Comparison of ENCODE assay signal across 8 mouse cellular contexts in the genomic region with DNA sequence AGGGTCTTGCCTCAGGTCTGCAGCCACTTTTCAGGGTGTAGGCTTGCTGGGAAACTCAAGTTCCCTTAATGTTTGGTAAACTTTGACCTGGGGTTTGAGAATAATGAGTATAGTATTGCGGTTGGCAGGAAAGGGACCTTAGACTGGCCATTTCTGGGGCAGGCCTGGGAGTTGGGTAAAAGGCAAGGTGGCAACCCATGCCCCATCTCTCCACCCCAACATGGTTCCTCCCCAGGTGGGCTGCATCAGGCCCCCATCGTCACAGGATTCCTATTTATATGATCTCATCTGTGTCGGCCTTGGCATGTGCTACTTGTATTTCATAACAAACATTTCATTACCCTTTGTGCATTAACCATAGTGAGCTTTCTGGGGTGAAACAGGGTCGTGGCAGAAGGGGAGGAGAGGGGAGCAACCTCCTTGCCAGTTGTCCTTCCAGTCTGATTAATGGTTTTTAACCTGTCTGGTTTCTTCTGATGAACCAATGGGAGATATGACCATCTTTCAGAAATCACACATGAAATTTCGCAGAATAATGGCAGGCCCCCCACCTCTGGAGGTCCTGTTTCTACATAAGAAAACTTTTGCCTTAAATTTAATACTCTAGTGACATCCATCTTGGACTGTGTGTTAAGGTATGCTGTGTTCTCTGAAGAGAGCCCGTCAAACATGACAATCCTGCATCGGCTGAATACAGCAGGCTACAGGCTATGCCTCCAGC. TPM values are rescaled to one million over a fixed set of nuclear protein-coding genes. Genes with fewer than 3 reads are reported as not detected.
DNase-seq lines count a peak whose midpoint lies in the region; ATAC-seq and TF ChIP-seq lines count a peak whose summit lies in the region.

No protein-coding gene starts in this region.

- H3K9ac ChIP-seq in forebrain, embryonic 14.5 days (ENCODE audit: low read length) = 0 out of 2 replicates have a peak overlapping the region, but pooled peaks have one; percentile 71
- H3K9ac ChIP-seq in neural tube, embryonic 11.5 days (ENCODE audit: low read length) = peak overlapping the region; percentile 92

- peak overlapping the region; percentile 71 for H3K4me3 ChIP-seq in kidney, adult 2 months (ENCODE audit: insufficient read depth, low read depth, low read length)
- peak overlapping the region; percentile 50; the same call in 1 of the 2 replicates for H3K4me3 ChIP-seq in forebrain, embryonic 14.5 days (ENCODE audit: low read depth, low read length)
- H3K4me3 ChIP-seq in neural tube, embryonic 11.5 days (ENCODE audit: low read depth, low read length) = peak overlapping the region; percentile 81

- H3K9me3 ChIP-seq in forebrain, embryonic 14.5 days (replicated peaks; ENCODE audit: control insufficient read depth, low read length) = no peaks in the 10 kb centered on the region
- no peaks in the 10 kb centered on the region for H3K9me3 ChIP-seq in neural tube, embryonic 11.5 days (ENCODE audit: control insufficient read depth, low read length)

- no peak for TF ChIP-seq POLR2A in kidney, adult 2 months (IDR thresholded peaks at IDR 0.05; ENCODE audit: low read depth, low read length)

- peak; percentile 43 for DNase-seq in kidney, adult 2 months
- DNase-seq in kidney, postnatal 4 days = no peak
- no peak for DNase-seq in forebrain, embryonic 14.5 days (ENCODE audit: low spot score)
- peak; percentile 37 for DNase-seq in kidney, postnatal 14 days
- no peak for DNase-seq in neural tube, embryonic 11.5 days (ENCODE audit: low spot score)
- no peak for DNase-seq in cerebellum, adult 9-10 months
- DNase-seq in ovary, postnatal 14 days (ENCODE audit: low spot score) = no peak
- DNase-seq in right cerebral cortex, postnatal 4 days = no peak

- TF ChIP-seq CTCF in kidney, adult 2 months (conservative IDR thresholded peaks at IDR 0.05; ENCODE audit: insufficient read depth, insufficient read length, low read depth, low read length) = no peak

- no peaks in the 10 kb centered on the region for H3K27me3 ChIP-seq in kidney, adult 2 months (replicated peaks; ENCODE audit: control insufficient read depth, insufficient read depth, low read length)
- peaks cover 29% of the 10 kb centered on the region for H3K27me3 ChIP-seq in forebrain, embryonic 14.5 days (replicated peaks; ENCODE audit: control insufficient read depth, insufficient read depth, low read length)
- H3K27me3 ChIP-seq in neural tube, embryonic 11.5 days (ENCODE audit: control insufficient read depth, insufficient read depth, low read length) = no peaks in the 10 kb centered on the region

- H3K27ac ChIP-seq in kidney, adult 2 months (ENCODE audit: insufficient read depth, low read depth, low read length) = peak overlapping the region; percentile 99
- H3K27ac ChIP-seq in forebrain, embryonic 14.5 days (ENCODE audit: low read depth, low read length) = no peak overlapping the region
- no peak overlapping the region for H3K27ac ChIP-seq in neural tube, embryonic 11.5 days (ENCODE audit: low read depth, low read length)

- H3K4me1 ChIP-seq in kidney, adult 2 months (ENCODE audit: control insufficient read depth, insufficient read depth, low read length) = peaks cover 25% of the 10 kb centered on the region
- peaks cover 31% of the 10 kb centered on the region for H3K4me1 ChIP-seq in forebrain, embryonic 14.5 days (ENCODE audit: control insufficient read depth, insufficient read depth, low read length)
- peaks cover 54% of the 10 kb centered on the region for H3K4me1 ChIP-seq in neural tube, embryonic 11.5 days (ENCODE audit: control insufficient read depth, insufficient read depth, low read length)

- ATAC-seq in forebrain, embryonic 14.5 days = no peak
- ATAC-seq in neural tube, embryonic 11.5 days (ENCODE audit: insufficient read depth, low FRiP score, low TSS enrichment) = no peak

- WGBS in kidney, adult 2 months = 31% methylated on average over 7 of the region's 7 CpGs
- 33% methylated on average over 7 of the region's 7 CpGs for WGBS in forebrain, embryonic 14.5 days
- WGBS in neural tube, embryonic 11.5 days = 10% methylated on average over 7 of the region's 7 CpGs

- no peaks in the 10 kb centered on the region; the same call in 1 of the 2 replicates for H3K36me3 ChIP-seq in kidney, adult 2 months (ENCODE audit: control insufficient read depth, insufficient read depth, low read length)
- no peaks in the 10 kb centered on the region for H3K36me3 ChIP-seq in forebrain, embryonic 14.5 days (ENCODE audit: control insufficient read depth, insufficient read depth, low read length)
- H3K36me3 ChIP-seq in neural tube, embryonic 11.5 days (ENCODE audit: control insufficient read depth, insufficient read depth, low read length) = no peaks in the 10 kb centered on the region; the same call in 1 of the 2 replicates

- peak overlapping the region; percentile 89; the same call in 1 of the 2 replicates for H3K4me2 ChIP-seq in forebrain, embryonic 14.5 days (ENCODE audit: low read length)
- H3K4me2 ChIP-seq in neural tube, embryonic 11.5 days (ENCODE audit: low read depth) = peak overlapping the region; percentile 83

RNA-seq across cellular contexts. Expression of a gene that starts 2.9 kb away (rescaled TPM):
- 259 and 289 TPM in 2 replicates for polyA plus RNA-seq in kidney, adult 2 months (2012; rRNA removed)
- polyA plus RNA-seq in forebrain, embryonic 14.5 days (2014; fragmentation: Nextera tagmentation; extraction: Ambion mirVana) = 117 and 118 TPM in 2 replicates
- polyA plus RNA-seq in neural tube, embryonic 11.5 days (2014; fragmentation: Nextera tagmentation; extraction: Ambion mirVana) = 440 and 470 TPM in 2 replicates

RNA-seq across cellular contexts. Expression of a gene that starts 26.0 kb away (rescaled TPM):
- polyA plus RNA-seq in kidney, adult 2 months (2012; rRNA removed) = 2.1 and 2.2 TPM in 2 replicates
- 4.5 and 5.5 TPM in 2 replicates for polyA plus RNA-seq in forebrain, embryonic 14.5 days (2014; fragmentation: Nextera tagmentation; extraction: Ambion mirVana)
- 7.2 and 7.6 TPM in 2 replicates for polyA plus RNA-seq in neural tube, embryonic 11.5 days (2014; fragmentation: Nextera tagmentation; extraction: Ambion mirVana)

Comparison
In these comparisons a context has a peak if more than half of its experiments do, and no peak if none do; other contexts are left out.
1. DNase-seq: peak in kidney, adult 2 months (single experiment) and kidney, postnatal 14 days (single experiment); none in kidney, postnatal 4 days (0 of 2), forebrain, embryonic 14.5 days (single experiment), neural tube, embryonic 11.5 days (single experiment), cerebellum, adult 9-10 months (single experiment), ovary, postnatal 14 days (single experiment) and right cerebral cortex, postnatal 4 days (single experiment).
2. Peak in every context shown above with its lines, with median percentiles within 50 percentile points of each other: H3K4me3 ChIP-seq.